Mouse (Mus musculus): Measurements from ENCODE around the gene Aamp.

Aamp gene

GRCm38 (mm10) chr1:74238136-74238535, 46.4 kb downstream of the Aamp start:
- ATAC-seq (ENCODE audit: low TSS enrichment) = no peak

- no peak for ATAC-seq (ENCODE audit: low TSS enrichment)
Observed at GRCm38 (mm10) chr1:74237671-74238070, 46.9 kb downstream of the Aamp start.

GRCm38 (mm10) chr1:74236590-74237317, 47.8 kb downstream of the Aamp start:
- ATAC-seq (ENCODE audit: low TSS enrichment) = no peak

DNA sequence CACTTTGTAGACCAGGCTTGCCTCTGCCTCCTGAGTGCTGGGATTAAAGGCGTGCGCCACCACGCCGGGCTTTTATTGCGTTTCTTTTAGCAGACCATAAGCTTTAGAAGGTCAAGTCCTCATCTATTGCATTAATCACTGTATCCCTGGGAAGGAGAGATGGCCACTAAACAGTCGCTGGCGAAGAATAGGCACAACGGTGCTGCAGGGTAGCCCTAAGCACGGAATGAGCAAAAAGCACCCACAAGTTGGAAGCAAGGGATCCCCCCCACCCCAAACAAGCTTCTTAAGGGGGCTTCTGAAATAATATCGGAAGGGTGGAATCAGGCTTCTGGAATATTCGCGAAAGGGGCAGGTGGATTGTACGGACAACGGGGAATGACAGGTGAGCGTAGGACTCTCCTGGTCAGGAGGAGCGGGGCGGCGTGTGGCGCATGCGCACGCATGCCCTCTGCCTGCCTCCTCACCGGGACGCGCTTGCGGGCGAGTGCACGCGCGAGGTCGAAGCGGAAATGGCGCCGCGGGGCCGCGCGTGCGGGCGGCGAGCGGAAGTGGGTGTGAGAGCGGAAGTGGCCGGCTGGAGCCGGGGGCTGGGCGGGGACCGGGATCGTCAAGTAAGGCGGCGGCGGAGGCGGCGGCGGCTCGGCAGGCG, 48.5 kb downstream of the Aamp start, which contains the start of gene Arpc2:
Gene Arpc2 (plus strand): TSS at position 147 of the 652 bp plus-strand sequence.
- ATAC-seq (ENCODE audit: low TSS enrichment) = peak; percentile 73

DNA sequence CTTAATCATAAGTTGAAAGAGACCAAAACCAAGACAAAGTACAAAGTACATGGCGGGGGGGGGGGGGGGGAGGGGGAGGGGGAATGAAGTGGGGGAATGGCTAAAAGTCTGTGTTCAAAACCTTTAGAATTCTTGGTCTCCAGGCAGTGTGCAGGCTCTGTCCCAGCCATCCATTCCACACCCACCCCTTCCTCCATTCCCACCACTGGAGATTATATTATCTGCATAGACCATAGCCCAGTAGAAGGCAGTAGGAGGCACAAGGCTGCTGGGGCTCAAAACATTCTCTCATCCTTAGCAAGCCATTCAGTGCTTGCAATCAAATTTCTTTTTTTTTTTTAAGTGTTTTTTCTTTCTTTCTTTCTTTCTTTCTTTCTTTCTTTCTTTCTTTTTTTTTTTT, 53.5 kb downstream of the Aamp start:
- ATAC-seq (ENCODE audit: low TSS enrichment) = no peak

DNA sequence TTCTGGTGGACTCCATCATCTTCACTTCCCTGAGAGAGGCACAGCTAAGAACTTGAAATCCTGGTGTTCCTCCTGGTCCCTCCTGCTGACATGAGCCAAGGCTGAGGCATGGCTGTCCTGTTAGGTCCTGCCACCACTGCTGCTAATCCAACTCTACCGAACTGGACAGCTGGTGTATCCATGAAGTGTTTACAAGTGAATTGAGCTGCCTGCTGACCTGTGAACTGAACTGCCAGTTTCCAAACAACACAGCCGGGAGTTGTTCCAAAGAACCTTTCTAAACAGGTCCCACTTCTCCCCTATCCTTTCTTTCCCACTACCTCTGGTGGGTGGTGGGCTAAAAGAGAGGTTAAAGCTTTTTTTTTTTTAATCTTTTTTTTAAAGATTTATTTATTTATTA, 54.6 kb downstream of the Aamp start:
- ATAC-seq (ENCODE audit: low TSS enrichment) = no peak
